ENCODE assay signal across 8 mouse cellular contexts in the genomic region with DNA sequence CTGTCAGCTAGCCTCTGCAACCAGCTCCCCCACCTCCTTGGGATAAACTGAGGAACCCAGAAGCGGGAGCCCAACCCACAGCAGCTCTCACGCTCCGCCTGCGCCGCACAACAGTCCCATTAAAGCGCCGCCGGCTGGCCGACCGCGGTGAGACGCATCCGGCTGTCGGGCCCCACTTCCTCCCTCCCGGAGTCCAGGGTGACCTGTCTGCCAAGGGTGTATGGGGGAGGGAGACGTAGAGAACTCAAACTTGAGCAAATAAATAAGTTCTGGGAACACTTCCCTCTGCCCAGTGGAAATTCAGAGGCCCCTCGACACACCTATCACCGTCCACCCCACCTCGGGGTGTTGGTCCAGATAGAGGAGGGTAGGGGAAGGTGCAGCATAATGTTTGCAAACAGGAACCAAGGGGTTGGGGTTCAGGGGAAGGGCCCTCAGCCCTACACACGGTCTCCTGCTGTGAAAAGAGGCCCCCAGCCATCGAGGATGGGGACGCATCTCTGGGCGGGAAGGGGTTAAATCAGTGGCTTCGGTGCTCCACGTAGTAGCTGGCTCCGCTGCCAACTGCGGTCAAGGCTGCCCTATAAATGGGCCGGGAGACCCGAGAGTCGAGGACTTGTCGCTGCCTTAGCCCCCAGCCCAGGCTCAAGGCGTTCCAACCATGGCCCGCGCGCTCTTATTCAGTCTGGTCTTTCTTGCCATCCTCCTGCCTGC. TPM values are rescaled to one million over a fixed set of nuclear protein-coding genes. Genes with fewer than 3 reads are reported as not detected.
DNase-seq lines count a peak whose midpoint lies in the region; ATAC-seq and TF ChIP-seq lines count a peak whose summit lies in the region.

A gene (plus strand): TSS at position 611 of the 714 bp plus-strand sequence.

- 3% methylated on average over 35 of the region's 35 CpGs for WGBS in liver, embryonic 12.5 days (ENCODE audit: insufficient replicate concordance)
- WGBS in midbrain, postnatal 0 days, result 4% methylated on average over 35 of the region's 35 CpGs

- DNase-seq in adrenal gland, adult 2 months, result peak; percentile 52
- peak; percentile 62 for DNase-seq in gastrocnemius, adult 2 months
- peak; percentile 52 for DNase-seq in induced T-regulatory cell, adult 2 months (ENCODE audit: low read depth)
- DNase-seq in midbrain, postnatal 0 days (ENCODE audit: low spot score), result peak; percentile 15
- DNase-seq in thymus, postnatal 36 days, result peak; percentile 40 to 49
- DNase-seq in cerebellum, adult 18-20 months, result no peak

- peaks cover 22% of the 10 kb centered on the region for H3K4me1 ChIP-seq in liver, embryonic 12.5 days
- no peaks in the 10 kb centered on the region for H3K4me1 ChIP-seq in midbrain, postnatal 0 days (ENCODE audit: insufficient read depth, low read length)

- peak within 1 kb of the TSS; percentile 59 for H3K4me2 ChIP-seq in liver, embryonic 12.5 days
- H3K4me2 ChIP-seq in midbrain, postnatal 0 days (ENCODE audit: low read depth, low read length, poor library complexity, severe bottlenecking), result peak within 1 kb of the TSS; percentile 47

- peak within 1 kb of the TSS; percentile 62 for H3K27ac ChIP-seq in gastrocnemius, adult 2 months
- H3K27ac ChIP-seq in liver, embryonic 12.5 days, result no peak within 1 kb of the TSS
- H3K27ac ChIP-seq in midbrain, postnatal 0 days (ENCODE audit: low read depth, low read length), result no peak within 1 kb of the TSS

- no peak within 1 kb of the TSS for H3K9ac ChIP-seq in liver, embryonic 12.5 days
- H3K9ac ChIP-seq in midbrain, postnatal 0 days (replicated peaks; ENCODE audit: low read length, poor library complexity, severe bottlenecking), result no peak within 1 kb of the TSS

- peak within 1 kb of the TSS; percentile 59 for H3K4me3 ChIP-seq in gastrocnemius, adult 2 months
- H3K4me3 ChIP-seq in liver, embryonic 12.5 days, result peak within 1 kb of the TSS; percentile 25
- peak within 1 kb of the TSS; percentile 26 for H3K4me3 ChIP-seq in midbrain, postnatal 0 days (ENCODE audit: low read depth, low read length)

- H3K9me3 ChIP-seq in liver, embryonic 12.5 days (replicated peaks), result no peaks in the 10 kb centered on the region
- no peaks in the 10 kb centered on the region for H3K9me3 ChIP-seq in midbrain, postnatal 0 days (ENCODE audit: low read length)

- H3K27me3 ChIP-seq in liver, embryonic 12.5 days (replicated peaks), result peaks cover 43% of the 10 kb centered on the region
- peaks cover 20% of the 10 kb centered on the region; the same call in 1 of the 2 replicates for H3K27me3 ChIP-seq in midbrain, postnatal 0 days (ENCODE audit: insufficient read depth, low read length)

- peak; percentile 71 for ATAC-seq in CD4-positive, CD25-positive, alpha-beta regulatory T cell, adult 4 months
- ATAC-seq in liver, embryonic 12.5 days, result 0 out of 2 replicates have a peak, but pooled peaks have one; percentile 5
- peak; percentile 23; the same call in 1 of the 2 replicates for ATAC-seq in midbrain, postnatal 0 days (ENCODE audit: low FRiP score)

- intact Hi-C loops in gastrocnemius, adult 2 months (cut with DNase I), result no loop called here

- peak; percentile 10; the same call in 1 of the 2 replicates for TF ChIP-seq CTCF in gastrocnemius, adult 2 months (IDR thresholded peaks at IDR 0.05)
- TF ChIP-seq CTCF in midbrain, postnatal 0 days (IDR thresholded peaks at IDR 0.05), result peak; percentile 18; the same call in 1 of the 2 replicates

- H3K36me3 ChIP-seq in liver, embryonic 12.5 days, result no peaks in the 10 kb centered on the region; the same call in 1 of the 2 replicates
- H3K36me3 ChIP-seq in midbrain, postnatal 0 days (ENCODE audit: insufficient read depth, low read length), result no peaks in the 10 kb centered on the region

RNA-seq across cellular contexts. Expression of the gene that starts here (rescaled TPM):
- polyA plus RNA-seq in CD4-positive, CD25-positive, alpha-beta regulatory T cell, adult 4 months (2017; shearing (Covaris generic)), result under 1 TPM; 0.26 to 0.73 TPM
- total RNA-seq in adrenal gland, adult 2 months (2021), result not detected
- 0.06 and 0.13 TPM in 2 replicates for polyA plus RNA-seq in adrenal gland, adult 2 months (2012; rRNA removed)
- 10 to 100 TPM in 1 of 2 experiments, 1 to 10 TPM in 1; 9.5 to 69.2 TPM for total RNA-seq in gastrocnemius, adult 2 months (2021)
- 0.10 TPM in 1 of 2 replicates, not detected in the other for polyA plus RNA-seq in liver, embryonic 12.5 days (2016; fragmentation: Nextera tagmentation; extraction: Ambion mirVana)
- total RNA-seq in midbrain, postnatal 0 days (2014; rRNA removed), result 0.11 TPM in 1 of 2 replicates, not detected in the other
- polyA plus RNA-seq in midbrain, postnatal 0 days (2015; fragmentation: Nextera tagmentation; extraction: Ambion mirVana), result 0.85 and 0.87 TPM in 2 replicates

Comparison
In these comparisons a context has a peak if more than half of its experiments do, and no peak if none do; other contexts are left out.
1. Peak in ATAC-seq in CD4-positive, CD25-positive, alpha-beta regulatory T cell, adult 4 months; RNA of the gene not detected or under 1 TPM.
2. Peak in DNase-seq in adrenal gland, adult 2 months; RNA of the gene not detected or under 1 TPM.
3. Peak in ATAC-seq, H3K4me3 ChIP-seq and H3K4me2 ChIP-seq in liver, embryonic 12.5 days; RNA of the gene not detected or under 1 TPM.
4. Peak in DNase-seq, ATAC-seq, H3K4me3 ChIP-seq and H3K4me2 ChIP-seq in midbrain, postnatal 0 days; RNA of the gene not detected or under 1 TPM.
5. ATAC-seq: peak in every context shown above with its lines; median percentile 71 in CD4-positive, CD25-positive, alpha-beta regulatory T cell, adult 4 months; 23 in midbrain, postnatal 0 days; 5 in liver, embryonic 12.5 days.
6. DNase-seq: peak in gastrocnemius, adult 2 months (single experiment), induced T-regulatory cell, adult 2 months (single experiment) and thymus, postnatal 36 days (2 of 2); none in cerebellum, adult 18-20 months (0 of 2).
7. Peak in every context shown above with its lines, with median percentiles within 50 percentile points of each other: H3K4me3 ChIP-seq.